Mouse (Mus musculus) neutrophil, adult 5-6 weeks (primary cell): ENCODE data around the gene Cmtm5. TPM values are rescaled to one million over a fixed set of nuclear protein-coding genes. Genes with fewer than 3 reads are reported as not detected.

ENCODE experiments used
- ATAC-seq: fragments of 151-379, 151-347 bp; 2 replicates; pipeline ENCODE4 v1.8.0; 2017; ENCODE audit warnings: mild to moderate bottlenecking, moderate TSS enrichment; ENCODE audit not compliant: insufficient number of reproducible peaks, poor library complexity, low FRiP score, severe bottlenecking; ENCODE audit errors: extremely low read depth
- total RNA-seq: library from RNA; stranded (forward); fragments of 200-1000 nt; gene quantifications from 2 replicates; pipeline ENCODE4 v1.2.3, GENCODE M21; 2017

Cmtm5 gene
- not detected in 2 replicates for total RNA-seq

GRCm38 (mm10) chr14:54935904-54936830, at the start of gene Cmtm5:
Gene Cmtm5, plus strand, starts transcription at chr14:54936261.
- no peak for ATAC-seq

GRCm38 (mm10) chr14:54892200-54892599, 43.9 kb upstream of the Cmtm5 start, which contains the start of gene Pabpn1:
Gene Pabpn1, plus strand, starts transcription at chr14:54892500.
- no peak for ATAC-seq

- peak; percentile 96 for ATAC-seq
These were observed 42.3 kb upstream of the Cmtm5 start for GRCm38 (mm10) chr14:54893651-54894181.

- ATAC-seq: no peak
These were observed 41.5 kb upstream of the Cmtm5 start for GRCm38 (mm10) chr14:54894296-54895151.

- ATAC-seq: no peak
These were observed 38.6 kb upstream of the Cmtm5 start for GRCm38 (mm10) chr14:54897445-54897844.

- ATAC-seq: peak; percentile 86
These were observed 35.7 kb upstream of the Cmtm5 start for GRCm38 (mm10) chr14:54900383-54900782.

- no peak for ATAC-seq
These were observed 32.4 kb upstream of the Cmtm5 start for GRCm38 (mm10) chr14:54903641-54904040.

- ATAC-seq: no peak
These were observed 27.4 kb upstream of the Cmtm5 start for GRCm38 (mm10) chr14:54908682-54909081.

- ATAC-seq: no peak
These were observed 23.8 kb upstream of the Cmtm5 start for GRCm38 (mm10) chr14:54912109-54912850.

GRCm38 (mm10) chr14:54912886-54913285, 23.2 kb upstream of the Cmtm5 start, which contains the start of gene Slc22a17:
Gene Slc22a17, minus strand, starts transcription at chr14:54913132.
- ATAC-seq: peak; percentile 30; the same call in 1 of the 2 replicates

- ATAC-seq: no peak
These were observed 22.7 kb upstream of the Cmtm5 start for GRCm38 (mm10) chr14:54913343-54913742.

GRCm38 (mm10) chr14:54920076-54920685, 15.9 kb upstream of the Cmtm5 start:
- no peak for ATAC-seq

GRCm38 (mm10) chr14:54924641-54925348, 11.3 kb upstream of the Cmtm5 start:
- no peak for ATAC-seq

- no peak for ATAC-seq
These were observed 10.4 kb upstream of the Cmtm5 start, which contains the start of gene Efs for GRCm38 (mm10) chr14:54925349-54926342. Gene Efs, minus strand, starts transcription at chr14:54926126.

GRCm38 (mm10) chr14:54926401-54927158, 9.5 kb upstream of the Cmtm5 start:
- no peak for ATAC-seq

- no peak for ATAC-seq
These were observed 8.8 kb upstream of the Cmtm5 start for GRCm38 (mm10) chr14:54927296-54927695.
